8 mouse cellular contexts compared by ENCODE assay signal in genomic region chr19:34666127-34666526, GRCm38 (mm10). TPM values are rescaled to one million over a fixed set of nuclear protein-coding genes. Genes with fewer than 3 reads are reported as not detected.
DNase-seq lines count a peak whose midpoint lies in the region; ATAC-seq and TF ChIP-seq lines count a peak whose summit lies in the region.

No protein-coding gene starts in this region.

- H3K4me3 ChIP-seq in midbrain, embryonic 11.5 days (ENCODE audit: low read depth, low read length): no peak overlapping the region
- H3K4me3 ChIP-seq in midbrain, embryonic 15.5 days: no peak overlapping the region
- no peak overlapping the region for H3K4me3 ChIP-seq in bone marrow macrophage, adult 2 months (ENCODE audit: insufficient read depth, low read length)
- no peak overlapping the region for H3K4me3 ChIP-seq in embryonic facial prominence, embryonic 14.5 days (ENCODE audit: low read depth, low read length)
- H3K4me3 ChIP-seq in kidney, adult 2 months (ENCODE audit: insufficient read depth, low read depth, low read length): no peak overlapping the region
- no peak overlapping the region for H3K4me3 ChIP-seq in limb, embryonic 11.5 days (ENCODE audit: low read depth, low read length)

- no peak overlapping the region for H3K9ac ChIP-seq in midbrain, embryonic 11.5 days (ENCODE audit: low read length)
- no peak overlapping the region for H3K9ac ChIP-seq in midbrain, embryonic 15.5 days
- H3K9ac ChIP-seq in embryonic facial prominence, embryonic 14.5 days (ENCODE audit: low read depth, low read length): no peak overlapping the region
- H3K9ac ChIP-seq in limb, embryonic 11.5 days (ENCODE audit: low read length): no peak overlapping the region

- DNase-seq in midbrain, embryonic 11.5 days (ENCODE audit: low spot score, missing footprints): peak; percentile 97
- DNase-seq in embryonic facial prominence, embryonic 14.5 days (ENCODE audit: low spot score): peak; percentile 85
- peak; percentile 74 for DNase-seq in kidney, adult 2 months
- peak; percentile 85 for DNase-seq in limb, embryonic 11.5 days (ENCODE audit: low spot score)
- DNase-seq in retina, postnatal 1 day: peak; percentile 78
- DNase-seq in urinary bladder, postnatal 10 days (ENCODE audit: low spot score): peak; percentile 14

- 2% methylated on average over 5 of the region's 5 CpGs for WGBS in midbrain, embryonic 11.5 days
- WGBS in midbrain, embryonic 15.5 days: 2% methylated on average over 5 of the region's 5 CpGs
- 1% methylated on average over 5 of the region's 5 CpGs for WGBS in embryonic facial prominence, embryonic 14.5 days
- 3% methylated on average over 5 of the region's 5 CpGs for WGBS in kidney, adult 2 months
- under 1% methylated on average over 5 of the region's 5 CpGs for WGBS in limb, embryonic 11.5 days

- peak; percentile 88 for TF ChIP-seq CTCF in bone marrow macrophage, adult 2 months (IDR thresholded peaks at IDR 0.05; ENCODE audit: low read depth, low read length)
- TF ChIP-seq CTCF in kidney, adult 2 months (conservative IDR thresholded peaks at IDR 0.05; ENCODE audit: insufficient read depth, insufficient read length, low read depth, low read length): peak; percentile 96

- ATAC-seq in midbrain, embryonic 11.5 days (ENCODE audit: low FRiP score): no peak
- ATAC-seq in midbrain, embryonic 15.5 days (replicated peaks): no peak
- no peak for ATAC-seq in embryonic facial prominence, embryonic 14.5 days (ENCODE audit: low read depth)
- ATAC-seq in limb, embryonic 11.5 days (ENCODE audit: insufficient number of reproducible peaks, low FRiP score, low TSS enrichment, low read depth): 0 out of 2 replicates have a peak, but pooled peaks have one; percentile 21

- H3K27ac ChIP-seq in midbrain, embryonic 11.5 days (ENCODE audit: low read depth, low read length): no peak overlapping the region
- H3K27ac ChIP-seq in midbrain, embryonic 15.5 days: no peak overlapping the region
- H3K27ac ChIP-seq in bone marrow macrophage, adult 2 months (ENCODE audit: insufficient read depth, low read depth, low read length): no peak overlapping the region
- no peak overlapping the region for H3K27ac ChIP-seq in embryonic facial prominence, embryonic 14.5 days (replicated peaks; ENCODE audit: low read depth, low read length)
- no peak overlapping the region for H3K27ac ChIP-seq in kidney, adult 2 months (ENCODE audit: insufficient read depth, low read depth, low read length)
- H3K27ac ChIP-seq in limb, embryonic 11.5 days (replicated peaks; ENCODE audit: low read depth, low read length): no peak overlapping the region

- H3K9me3 ChIP-seq in midbrain, embryonic 11.5 days (ENCODE audit: control insufficient read depth, low read length): no peaks in the 10 kb centered on the region
- no peaks in the 10 kb centered on the region for H3K9me3 ChIP-seq in midbrain, embryonic 15.5 days
- H3K9me3 ChIP-seq in embryonic facial prominence, embryonic 14.5 days (ENCODE audit: control insufficient read depth, low read length): no peaks in the 10 kb centered on the region
- no peaks in the 10 kb centered on the region for H3K9me3 ChIP-seq in limb, embryonic 11.5 days (ENCODE audit: control insufficient read depth, low read length)

- H3K4me1 ChIP-seq in midbrain, embryonic 11.5 days (ENCODE audit: control insufficient read depth, insufficient read depth, low read length): no peaks in the 10 kb centered on the region
- H3K4me1 ChIP-seq in midbrain, embryonic 15.5 days: no peaks in the 10 kb centered on the region
- H3K4me1 ChIP-seq in bone marrow macrophage, adult 2 months (ENCODE audit: control insufficient read depth, insufficient read depth, low read length): peaks cover 2% of the 10 kb centered on the region; the same call in 1 of the 2 replicates
- no peaks in the 10 kb centered on the region for H3K4me1 ChIP-seq in embryonic facial prominence, embryonic 14.5 days (ENCODE audit: control insufficient read depth, insufficient read depth, low read length)
- 0 out of 2 replicates have a peak, but pooled peaks cover 3% of the 10 kb centered on the region for H3K4me1 ChIP-seq in kidney, adult 2 months (ENCODE audit: control insufficient read depth, insufficient read depth, low read length)
- H3K4me1 ChIP-seq in limb, embryonic 11.5 days (ENCODE audit: control insufficient read depth, insufficient read depth, low read length): no peaks in the 10 kb centered on the region

- no peak overlapping the region for H3K4me2 ChIP-seq in midbrain, embryonic 11.5 days
- no peak overlapping the region for H3K4me2 ChIP-seq in midbrain, embryonic 15.5 days
- H3K4me2 ChIP-seq in embryonic facial prominence, embryonic 14.5 days (ENCODE audit: low read depth, low read length): no peak overlapping the region
- H3K4me2 ChIP-seq in limb, embryonic 11.5 days (ENCODE audit: low read depth, severe bottlenecking): no peak overlapping the region

- no peaks in the 10 kb centered on the region for H3K27me3 ChIP-seq in midbrain, embryonic 11.5 days (ENCODE audit: control insufficient read depth, insufficient read depth, low read length)
- no peaks in the 10 kb centered on the region for H3K27me3 ChIP-seq in midbrain, embryonic 15.5 days (replicated peaks)
- H3K27me3 ChIP-seq in embryonic facial prominence, embryonic 14.5 days (replicated peaks; ENCODE audit: control insufficient read depth, insufficient read depth, low read length): no peaks in the 10 kb centered on the region
- H3K27me3 ChIP-seq in kidney, adult 2 months (replicated peaks; ENCODE audit: control insufficient read depth, insufficient read depth, low read length): no peaks in the 10 kb centered on the region
- no peaks in the 10 kb centered on the region for H3K27me3 ChIP-seq in limb, embryonic 11.5 days (ENCODE audit: control insufficient read depth, insufficient read depth, low read length)

- no peak for TF ChIP-seq POLR2A in bone marrow macrophage, adult 2 months (IDR thresholded peaks at IDR 0.05; ENCODE audit: borderline replicate concordance, low read depth, low read length)
- TF ChIP-seq POLR2A in kidney, adult 2 months (IDR thresholded peaks at IDR 0.05; ENCODE audit: low read depth, low read length): no peak

- no peaks in the 10 kb centered on the region for H3K36me3 ChIP-seq in midbrain, embryonic 11.5 days (ENCODE audit: control insufficient read depth, insufficient read depth, low read length)
- no peaks in the 10 kb centered on the region for H3K36me3 ChIP-seq in midbrain, embryonic 15.5 days (replicated peaks)
- H3K36me3 ChIP-seq in embryonic facial prominence, embryonic 14.5 days (ENCODE audit: control insufficient read depth, insufficient read depth, low read length): no peaks in the 10 kb centered on the region
- H3K36me3 ChIP-seq in kidney, adult 2 months (ENCODE audit: control insufficient read depth, insufficient read depth, low read length): no peaks in the 10 kb centered on the region; the same call in 1 of the 2 replicates
- no peaks in the 10 kb centered on the region for H3K36me3 ChIP-seq in limb, embryonic 11.5 days (ENCODE audit: control insufficient read depth, insufficient read depth, low read length)

RNA-seq across cellular contexts. Expression of gene Ifit1, which starts 25.5 kb away (rescaled TPM):
- 0.36 TPM in 1 of 2 replicates, not detected in the other for polyA plus RNA-seq in midbrain, embryonic 11.5 days (2014; fragmentation: Nextera tagmentation; extraction: Ambion mirVana)
- 0.46 and 0.78 TPM in 2 replicates for polyA plus RNA-seq in midbrain, embryonic 15.5 days (2015; fragmentation: Nextera tagmentation; extraction: Ambion mirVana)
- 46.3 and 50.4 TPM in 2 replicates for polyA plus RNA-seq in bone marrow macrophage, adult 2 months (2012; ENCODE audit: insufficient read depth, insufficient read length, missing spikeins)
- 0.77 and 1.0 TPM in 2 replicates for polyA plus RNA-seq in embryonic facial prominence, embryonic 14.5 days (2014; fragmentation: Nextera tagmentation; extraction: Ambion mirVana)
- polyA plus RNA-seq in kidney, adult 2 months (2012; rRNA removed): 3.6 and 5.6 TPM in 2 replicates
- 0.14 and 0.35 TPM in 2 replicates for polyA plus RNA-seq in limb, embryonic 11.5 days (2014; fragmentation: Nextera tagmentation; extraction: Ambion mirVana)

RNA-seq across cellular contexts. Expression of gene Ifit1bl2, which starts 25.6 kb away (rescaled TPM):
- polyA plus RNA-seq in midbrain, embryonic 11.5 days (2014; fragmentation: Nextera tagmentation; extraction: Ambion mirVana): 0.25 TPM in 1 of 2 replicates, not detected in the other
- polyA plus RNA-seq in midbrain, embryonic 15.5 days (2015; fragmentation: Nextera tagmentation; extraction: Ambion mirVana): 0.23 and 0.49 TPM in 2 replicates
- 0.25 and 0.33 TPM in 2 replicates for polyA plus RNA-seq in bone marrow macrophage, adult 2 months (2012; ENCODE audit: insufficient read depth, insufficient read length, missing spikeins)
- 0.18 and 0.40 TPM in 2 replicates for polyA plus RNA-seq in embryonic facial prominence, embryonic 14.5 days (2014; fragmentation: Nextera tagmentation; extraction: Ambion mirVana)
- 0.35 and 0.42 TPM in 2 replicates for polyA plus RNA-seq in kidney, adult 2 months (2012; rRNA removed)
- 0.07 TPM in 1 of 2 replicates, not detected in the other for polyA plus RNA-seq in limb, embryonic 11.5 days (2014; fragmentation: Nextera tagmentation; extraction: Ambion mirVana)

RNA-seq across cellular contexts. Expression of gene Ifit3b, which starts 58.4 kb away (rescaled TPM):
- polyA plus RNA-seq in midbrain, embryonic 11.5 days (2014; fragmentation: Nextera tagmentation; extraction: Ambion mirVana): 0.10 TPM in 1 of 2 replicates, not detected in the other
- 0.26 and 0.37 TPM in 2 replicates for polyA plus RNA-seq in midbrain, embryonic 15.5 days (2015; fragmentation: Nextera tagmentation; extraction: Ambion mirVana)
- polyA plus RNA-seq in bone marrow macrophage, adult 2 months (2012; ENCODE audit: insufficient read depth, insufficient read length, missing spikeins): 21.1 and 25.0 TPM in 2 replicates
- not detected in 2 replicates for polyA plus RNA-seq in embryonic facial prominence, embryonic 14.5 days (2014; fragmentation: Nextera tagmentation; extraction: Ambion mirVana)
- polyA plus RNA-seq in kidney, adult 2 months (2012; rRNA removed): 3.4 and 6.0 TPM in 2 replicates
- polyA plus RNA-seq in limb, embryonic 11.5 days (2014; fragmentation: Nextera tagmentation; extraction: Ambion mirVana): 0.11 TPM in 1 of 2 replicates, not detected in the other

Comparison
In these comparisons a context has a peak if more than half of its experiments do, and no peak if none do; other contexts are left out.
1. DNase-seq: peak in every context shown above with its lines; median percentile 97 in midbrain, embryonic 11.5 days; 85 in embryonic facial prominence, embryonic 14.5 days; 85 in limb, embryonic 11.5 days; 78 in retina, postnatal 1 day; 74 in kidney, adult 2 months; 14 in urinary bladder, postnatal 10 days.